Mouse (Mus musculus): ENCODE results near the gene Lrrc8b.

GRCm38 (mm10) chr5:105381482-105381881, 34.1 kb upstream of the Lrrc8b start:
- TF ChIP-seq CTCF (conservative IDR thresholded peaks at IDR 0.05; ENCODE audit: insufficient read depth, insufficient read length, low read depth, low read length), result no peak
- no peak for TF ChIP-seq POLR2A (IDR thresholded peaks at IDR 0.05; ENCODE audit: low read depth, low read length)

Data from kidney, adult 2 months (tissue).